Mouse (Mus musculus) heart, postnatal 0 days (tissue): ENCODE measurements at regions not wholly inside any gene's neighbourhood (a gene's known extent, or its start where the extent isn't known, plus 50 kb on each side); places are given as distances from the start of the nearest gene placed in this dataset.

ENCODE experiments used
- CTCF ChIP-seq: IDR thresholded peaks from 2 replicates; pipeline ENCODE4 v1.5.1; 2016; ENCODE audit warnings: antibody characterized with exemption, control low read depth, low read depth
- EP300 ChIP-seq: IDR thresholded peaks from 2 replicates; pipeline ENCODE4 v1.6.1; 2016; ENCODE audit warnings: antibody characterized with exemption, low read depth

DNA sequence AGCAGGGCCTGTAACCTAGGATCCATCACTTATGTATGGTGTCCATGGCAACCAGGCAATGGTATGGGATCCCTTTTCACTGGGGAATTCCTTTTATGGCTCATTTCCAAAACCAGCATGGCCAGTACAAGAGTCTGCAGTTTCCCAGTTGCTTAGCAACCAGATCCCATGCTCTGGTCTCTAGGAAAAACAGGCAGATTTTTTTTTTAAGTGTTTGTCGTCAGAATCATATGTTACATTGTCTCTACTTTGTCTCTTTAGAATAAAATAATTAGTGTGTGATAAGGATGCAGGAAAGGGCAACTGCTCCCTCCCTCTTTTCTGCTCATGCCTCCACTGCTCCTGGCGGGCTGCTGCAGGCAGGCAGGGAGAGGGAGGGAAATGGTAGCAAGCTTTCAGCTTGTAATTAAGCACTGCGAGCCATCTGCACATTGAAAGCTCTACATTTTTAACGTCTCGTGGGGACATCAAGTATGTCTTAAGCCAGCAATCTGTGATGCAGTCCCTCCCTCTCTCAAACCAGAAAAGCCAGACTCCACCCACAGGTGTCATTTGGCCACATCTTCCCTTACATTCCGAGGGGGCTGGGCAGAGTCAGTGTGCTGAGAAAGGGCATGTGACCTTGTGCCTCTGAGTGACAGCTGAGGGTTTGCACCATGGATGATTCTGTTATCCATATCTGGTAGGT lies 51.6 kb upstream of the March10 start:
- TF ChIP-seq CTCF (no peak), EP300 (no peak)
